Mouse (Mus musculus): ENCODE results near the gene Sost.

Sost gene

DNA sequence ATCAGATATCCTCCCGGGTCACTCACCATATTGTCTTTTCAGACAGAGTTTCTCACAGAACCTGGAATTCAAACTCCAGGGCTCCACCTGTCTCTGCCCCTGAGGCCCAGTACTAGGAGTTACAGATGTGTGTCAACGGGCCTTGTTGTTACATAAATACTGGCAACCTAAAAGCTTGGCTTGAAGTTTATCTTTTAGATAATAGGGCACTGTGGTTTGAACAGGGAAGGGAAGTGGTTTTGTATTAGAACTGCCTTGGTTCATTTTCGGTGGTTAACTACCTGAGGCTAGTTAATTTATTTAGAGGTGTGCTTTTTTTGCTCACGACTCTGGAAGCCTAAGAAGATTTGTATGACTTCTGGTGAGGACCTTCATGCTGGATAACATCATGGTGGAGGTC is 13.4 kb downstream of the Sost start:
- in situ Hi-C loops (cut with MboI; ENCODE audit: low sequenced_read_pairs), result no loop called here

DNA sequence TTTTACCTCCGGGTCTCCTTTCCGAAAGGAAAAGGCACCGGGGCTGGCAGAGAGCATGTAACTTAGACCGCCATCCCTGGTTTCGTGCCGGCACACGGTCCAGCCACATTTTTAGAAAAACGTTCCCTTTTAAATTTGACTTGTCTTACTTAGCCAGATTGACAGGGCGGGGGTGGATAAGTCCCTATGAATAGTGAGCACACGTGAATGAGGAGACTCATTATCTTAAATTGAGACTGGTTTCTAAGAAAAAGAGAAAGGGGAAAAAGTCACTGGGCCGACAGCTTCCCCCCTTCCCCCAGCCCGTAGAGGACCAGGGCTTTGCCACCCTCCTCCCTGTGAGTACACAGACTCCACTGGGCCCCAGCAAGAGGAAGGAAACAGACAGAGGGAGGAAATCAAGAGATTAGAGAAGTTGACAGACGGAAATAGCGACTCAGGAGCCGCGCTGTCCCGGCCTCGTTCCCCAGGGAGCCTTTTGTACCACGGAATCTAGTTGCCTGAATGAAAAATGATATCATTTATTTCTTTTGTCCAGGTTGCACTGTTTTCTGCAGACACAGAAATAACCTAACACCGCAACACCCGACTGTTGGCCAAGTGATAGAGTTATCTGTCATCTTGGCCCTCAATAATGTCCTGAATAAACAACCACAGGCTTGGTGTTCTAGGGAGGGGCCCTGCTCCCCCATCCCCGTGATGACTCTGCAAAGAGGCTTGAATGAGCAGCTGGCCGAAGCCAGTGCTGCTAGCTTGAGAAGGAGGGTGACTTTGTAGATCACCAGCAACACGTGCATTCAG is 14.1 kb downstream of the Sost start:
- in situ Hi-C loops (cut with MboI; ENCODE audit: low sequenced_read_pairs), result no loop called here

- in situ Hi-C loops (cut with MboI; ENCODE audit: low sequenced_read_pairs), result no loop called here
These were observed 16.8 kb downstream of the Sost start for GRCm38 (mm10) chr11:101950021-101950420.

DNA sequence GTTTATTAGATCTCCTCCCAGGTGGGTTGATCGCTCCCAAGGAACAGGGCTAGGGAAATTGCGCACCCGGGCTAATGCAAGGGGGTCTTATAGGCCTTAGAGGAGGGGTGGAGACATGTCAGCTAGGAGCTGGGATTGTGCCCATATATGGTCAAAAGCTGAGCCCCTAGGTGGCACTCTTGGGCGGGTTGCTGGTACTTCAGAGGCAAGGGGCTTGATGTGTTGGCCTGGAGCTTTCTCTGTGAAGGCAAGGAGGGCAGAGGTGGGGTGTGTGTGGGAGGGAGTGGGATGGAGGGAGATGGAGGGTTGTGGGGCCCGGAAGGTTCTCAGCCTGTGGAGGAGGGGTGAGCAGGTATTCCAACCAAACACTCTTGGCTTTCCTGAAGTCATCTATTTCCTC is 20.3 kb downstream of the Sost start:
- in situ Hi-C loops (cut with MboI; ENCODE audit: low sequenced_read_pairs), result no loop called here

GRCm38 (mm10) chr11:101943055-101943454 is 23.8 kb downstream of the Sost start:
- in situ Hi-C loops (cut with MboI; ENCODE audit: low sequenced_read_pairs), result no loop called here

- in situ Hi-C loops (cut with MboI; ENCODE audit: low sequenced_read_pairs), result no loop called here
These were observed 29.7 kb downstream of the Sost start for GRCm38 (mm10) chr11:101937108-101937507.

DNA sequence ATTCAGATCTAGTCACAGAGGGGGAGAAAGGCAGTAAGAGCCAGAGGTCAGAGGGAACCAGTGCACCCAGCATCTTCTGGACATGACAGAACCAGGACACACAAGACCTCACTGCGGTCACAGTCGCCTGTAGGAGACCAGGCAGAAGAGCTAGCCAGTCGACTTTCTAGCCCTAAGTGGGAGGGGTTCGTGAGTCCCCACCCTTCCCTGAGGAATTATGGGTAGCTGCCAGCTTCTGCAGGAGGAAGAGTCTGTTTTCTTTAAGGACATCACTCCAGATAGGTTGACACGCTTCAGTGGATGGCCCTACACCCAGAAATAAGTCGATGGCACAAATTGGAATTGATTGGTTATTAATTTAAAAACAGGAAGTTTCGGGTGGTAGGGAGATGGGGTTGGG is 30.4 kb downstream of the Sost start:
- in situ Hi-C loops (cut with MboI; ENCODE audit: low sequenced_read_pairs), result no loop called here

GRCm38 (mm10) chr11:101935743-101936142 is 31.1 kb downstream of the Sost start:
- in situ Hi-C loops (cut with MboI; ENCODE audit: low sequenced_read_pairs), result no loop called here

- in situ Hi-C loops (cut with MboI; ENCODE audit: low sequenced_read_pairs), result no loop called here
These were observed 34.8 kb downstream of the Sost start for GRCm38 (mm10) chr11:101931978-101932377.

DNA sequence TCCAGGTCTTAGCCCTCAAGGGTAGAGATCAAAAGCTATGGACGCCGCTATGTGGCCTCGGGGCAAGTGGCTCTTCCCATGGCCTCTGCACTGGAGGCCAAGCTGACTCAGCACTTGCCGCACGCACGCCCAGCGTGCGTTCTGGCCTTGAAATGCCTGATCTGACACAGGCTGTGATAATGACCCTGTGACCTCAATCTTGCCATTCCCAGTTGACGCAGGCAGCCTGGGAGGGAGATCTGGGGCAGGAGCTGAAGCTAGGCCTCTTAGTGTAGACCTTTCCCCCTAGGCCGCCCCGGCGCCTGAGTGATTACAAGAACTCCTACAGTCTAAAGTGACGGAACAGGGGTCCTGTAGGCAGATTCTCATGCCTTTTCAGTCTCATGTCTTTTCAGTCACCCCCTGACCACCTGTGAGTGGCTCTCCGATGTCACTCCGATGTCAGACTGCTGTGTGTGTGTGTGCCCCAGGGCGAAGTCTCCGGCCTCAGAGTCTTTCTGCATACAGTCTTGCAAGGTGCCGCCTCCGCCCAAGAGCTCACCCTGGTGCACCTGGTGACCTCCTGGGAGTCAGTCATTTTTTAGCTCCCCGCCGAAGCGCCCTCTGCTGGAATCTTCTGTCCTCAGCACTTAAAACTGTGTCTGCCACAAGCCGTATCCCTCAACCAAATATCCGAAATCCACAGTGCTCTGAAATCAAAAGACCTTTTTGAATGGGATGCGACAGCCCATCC is 38.6 kb downstream of the Sost start:
- in situ Hi-C loops (cut with MboI; ENCODE audit: low sequenced_read_pairs), result no loop called here

DNA sequence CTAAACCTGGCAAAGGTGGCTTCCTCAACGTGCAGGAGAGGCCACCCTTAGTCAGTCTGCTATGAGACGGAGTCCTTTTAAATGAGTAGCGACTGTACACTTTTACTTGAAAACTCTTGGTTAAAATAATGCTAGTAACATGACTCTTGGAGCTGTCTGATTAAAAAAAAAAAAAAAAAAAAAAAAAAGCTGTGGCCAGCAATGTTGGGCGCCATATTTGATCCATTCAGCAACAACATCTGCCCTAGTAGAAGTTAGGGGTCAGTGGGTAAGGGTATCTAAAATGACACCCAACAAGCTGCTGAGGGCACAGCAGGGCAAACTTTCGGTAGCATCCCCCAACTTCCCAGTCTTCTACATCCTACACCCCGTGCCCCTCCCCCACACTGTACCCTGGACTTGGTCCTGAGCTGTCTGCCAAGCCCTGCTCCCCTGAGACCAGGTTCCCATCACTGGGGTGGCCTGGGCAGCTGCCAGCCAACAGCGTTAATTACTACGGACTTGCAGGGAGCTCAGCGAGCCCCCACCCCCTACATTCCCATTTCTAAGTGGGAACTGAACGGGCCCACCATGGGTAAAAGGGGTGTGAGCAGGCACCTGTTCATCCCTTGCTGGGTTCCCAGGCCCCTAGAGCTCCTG is 39.7 kb downstream of the Sost start:
- in situ Hi-C loops (cut with MboI; ENCODE audit: low sequenced_read_pairs), result no loop called here

GRCm38 (mm10) chr11:101925636-101926035 is 41.2 kb downstream of the Sost start:
- in situ Hi-C loops (cut with MboI; ENCODE audit: low sequenced_read_pairs), result no loop called here

DNA sequence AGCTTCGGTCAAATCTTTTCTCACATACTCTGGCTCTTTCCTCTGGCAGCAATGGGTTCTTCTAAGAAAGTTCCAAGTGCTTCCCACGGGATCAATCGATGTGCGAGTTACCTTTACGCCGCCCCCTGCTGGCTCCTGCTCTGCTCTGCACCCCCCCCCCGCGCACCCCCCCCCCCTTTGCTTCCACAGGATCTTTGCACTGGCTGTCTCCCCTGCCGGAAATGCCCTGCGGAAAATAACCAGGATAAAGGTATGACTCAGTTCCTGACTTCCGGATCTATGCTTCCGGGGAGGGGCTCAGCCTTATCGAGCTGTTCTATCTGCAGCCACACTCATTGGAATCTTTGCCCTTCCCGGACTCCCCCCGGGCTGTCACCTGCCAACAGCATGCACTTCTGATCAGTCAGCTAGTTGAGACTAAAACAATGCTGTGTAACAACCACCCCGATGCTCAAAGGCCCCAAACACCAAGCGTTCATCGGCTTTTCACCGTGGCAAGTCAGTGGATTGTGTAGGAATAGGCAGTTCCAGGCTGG is 42.3 kb downstream of the Sost start:
- in situ Hi-C loops (cut with MboI; ENCODE audit: low sequenced_read_pairs), result loop anchor here (5.0 kb wide), 1 partner anchor 43 kb away; the partner anchor contains the start of gene Sost

DNA sequence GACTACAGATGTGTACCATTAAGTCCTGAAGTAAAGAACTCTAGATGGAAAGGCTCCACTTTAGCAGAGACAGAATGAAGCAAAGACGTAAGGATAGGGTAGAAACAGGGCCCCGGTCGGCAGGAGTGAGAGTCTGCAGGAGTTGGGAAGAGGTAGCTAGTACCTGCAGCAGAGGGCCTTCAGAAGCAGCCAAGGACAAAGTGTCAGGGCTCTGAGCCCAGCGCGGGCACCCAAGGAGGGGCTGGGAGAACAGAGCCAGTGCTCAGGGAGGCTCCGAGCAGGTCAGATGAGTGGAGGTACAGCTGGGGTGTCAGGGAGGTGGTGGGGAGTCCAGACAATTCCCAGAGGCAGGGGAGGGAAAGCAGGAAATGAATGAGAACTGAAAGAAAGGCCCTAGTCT is 42.8 kb downstream of the Sost start:
- in situ Hi-C loops (cut with MboI; ENCODE audit: low sequenced_read_pairs), result loop anchor here (5.0 kb wide), 1 partner anchor 43 kb away; the partner anchor contains the start of gene Sost

DNA sequence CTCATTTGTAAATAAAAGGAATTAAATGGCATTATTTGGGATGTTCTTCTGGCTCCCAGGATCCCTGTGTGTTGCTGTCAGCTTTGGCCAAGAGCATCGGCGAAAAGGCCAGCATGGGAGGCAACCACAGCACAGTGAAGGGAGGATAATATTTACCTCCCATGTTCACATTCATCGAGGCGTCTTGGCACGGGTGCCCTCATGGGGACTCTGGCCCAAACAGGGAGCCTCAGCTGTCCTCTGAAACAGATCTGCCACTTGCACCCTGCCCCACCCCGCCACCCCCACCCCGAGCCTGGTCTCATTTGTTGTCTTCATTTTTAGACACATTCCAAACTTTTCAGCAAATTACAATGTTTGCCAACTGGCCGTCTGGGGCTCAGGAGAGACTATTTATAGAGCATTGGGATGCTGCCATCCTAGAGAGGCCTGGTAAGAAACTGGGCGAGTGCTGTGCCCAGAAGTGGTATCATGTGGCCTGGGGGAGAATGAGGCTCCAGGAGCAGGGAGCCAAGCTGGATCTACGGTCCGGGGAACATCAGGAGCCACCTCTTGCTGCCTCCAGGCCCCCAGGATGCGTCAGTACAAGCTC is 45.4 kb downstream of the Sost start:
- in situ Hi-C loops (cut with MboI; ENCODE audit: low sequenced_read_pairs), result loop anchor here (5.0 kb wide), 1 partner anchor 46 kb away; the partner anchor contains the start of gene Sost

DNA sequence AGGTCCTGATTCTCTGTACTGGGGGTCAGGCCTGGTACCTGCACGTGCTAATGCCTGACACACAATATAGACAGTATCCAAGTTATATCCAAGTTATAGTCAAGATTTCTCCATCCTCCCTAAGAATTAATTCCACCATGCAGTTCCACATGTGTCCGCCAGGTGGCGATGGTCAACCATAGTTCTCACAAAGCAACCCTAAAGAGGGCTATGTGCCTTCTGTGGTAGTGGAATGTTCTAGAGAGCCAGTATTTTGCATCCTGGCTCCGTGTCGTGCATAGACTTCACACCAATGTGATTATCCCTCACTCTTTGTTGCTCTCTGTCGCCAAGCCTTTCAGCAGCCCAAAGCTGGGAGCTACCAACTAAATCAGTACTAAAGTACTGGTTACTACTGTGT is 47.2 kb downstream of the Sost start:
- in situ Hi-C loops (cut with MboI; ENCODE audit: low sequenced_read_pairs), result loop anchor here (5.0 kb wide), 1 partner anchor 48 kb away; the partner anchor contains the start of gene Sost

- in situ Hi-C loops (cut with MboI; ENCODE audit: low sequenced_read_pairs), result no loop called here
These were observed 48.2 kb downstream of the Sost start for GRCm38 (mm10) chr11:101918609-101919008.

- in situ Hi-C loops (cut with MboI; ENCODE audit: low sequenced_read_pairs), result no loop called here
These were observed 50.0 kb downstream of the Sost start for GRCm38 (mm10) chr11:101916772-101917171.

GRCm38 (mm10) chr11:101913591-101913990 is 53.2 kb downstream of the Sost start:
- in situ Hi-C loops (cut with MboI; ENCODE audit: low sequenced_read_pairs), result no loop called here
